Mouse (Mus musculus) lung, postnatal 14 days (tissue): ENCODE data around the gene Sema6d.

ENCODE experiments used
- DNase-seq: peaks from one replicate; pipeline ENCODE4 v3.0.0; 2021

Sema6d gene

DNA sequence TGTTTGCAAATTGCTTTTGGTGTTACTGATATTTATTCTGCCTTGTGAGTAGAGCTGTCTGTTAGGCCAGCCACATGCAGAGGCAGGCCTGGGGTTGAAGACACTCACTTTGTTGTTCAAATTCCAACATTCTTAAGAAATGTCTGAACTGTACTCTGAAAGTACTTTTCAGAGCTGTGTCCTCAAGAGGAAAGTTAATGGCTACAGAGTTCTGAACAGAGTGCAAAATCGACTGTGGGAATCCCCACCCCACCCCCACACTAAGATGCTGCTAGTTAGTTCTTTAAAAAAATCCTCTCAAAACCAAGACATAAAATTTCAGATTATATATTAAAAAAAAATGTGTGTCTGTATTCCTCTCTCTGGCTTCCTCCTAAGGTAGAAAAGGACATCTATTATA, 86.5 kb downstream of the Sema6d start:
- DNase-seq, result no peak

DNA sequence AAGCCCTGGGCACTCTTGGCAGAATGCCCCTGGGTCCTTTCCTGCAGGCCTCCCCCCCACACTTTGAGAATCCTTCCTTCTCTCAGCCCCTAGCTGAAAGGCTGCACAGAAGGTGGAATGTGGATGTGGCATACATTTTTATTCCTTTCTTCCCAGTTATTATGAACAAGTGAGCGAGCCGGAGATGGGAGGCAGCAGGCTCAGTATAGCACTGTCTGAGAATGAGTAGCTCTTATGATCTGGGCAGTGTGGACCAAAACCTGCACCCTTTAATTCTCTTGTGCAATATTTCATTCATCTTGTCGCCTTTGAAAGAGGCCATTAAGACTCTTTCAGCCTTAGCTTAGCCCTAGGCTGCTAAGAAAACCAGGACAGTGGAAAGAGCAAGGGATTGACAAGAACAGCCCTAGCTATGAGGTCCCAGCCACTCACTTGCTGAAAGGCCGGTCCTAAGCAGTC, 87.0 kb downstream of the Sema6d start:
- DNase-seq, result no peak

DNA sequence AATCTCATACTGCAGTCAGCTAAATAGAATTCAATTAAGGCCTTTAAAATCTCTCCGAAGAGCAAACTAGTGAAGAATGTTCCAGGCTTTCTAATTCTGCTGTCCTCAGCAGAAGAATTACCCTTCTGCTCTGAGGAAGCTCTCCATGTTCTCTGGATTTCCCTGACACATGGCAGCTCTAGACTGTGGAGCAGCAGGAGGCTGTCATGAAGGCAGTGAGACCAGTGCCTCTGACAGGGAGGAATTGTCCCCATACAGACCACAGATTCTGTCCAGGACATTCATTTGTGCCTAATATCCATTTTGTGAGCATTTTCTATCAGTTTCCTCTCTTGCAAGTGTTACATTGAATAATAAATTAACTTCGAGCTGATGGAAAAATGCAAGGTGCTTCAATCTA, 99.5 kb downstream of the Sema6d start:
- DNase-seq, result no peak

DNA sequence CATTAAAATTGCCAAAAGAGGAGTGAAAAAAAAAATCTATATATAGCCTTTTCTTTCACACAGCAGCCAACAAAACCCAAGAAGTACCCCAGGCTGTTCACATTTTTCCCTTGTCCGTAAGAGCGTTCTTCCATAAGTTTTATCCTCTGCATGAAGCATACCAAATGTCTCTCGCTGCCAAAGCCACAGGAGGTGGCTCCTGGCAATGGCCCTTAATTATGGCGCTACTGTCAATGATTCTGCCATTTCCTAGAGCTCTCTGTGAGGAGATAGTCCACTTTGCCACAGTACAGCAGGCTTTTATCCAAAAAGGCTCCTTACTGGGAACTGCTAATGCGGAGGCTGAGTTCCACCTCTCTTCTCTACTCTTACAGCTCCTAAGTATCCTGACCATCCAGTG, 104.3 kb downstream of the Sema6d start:
- DNase-seq, result no peak

DNA sequence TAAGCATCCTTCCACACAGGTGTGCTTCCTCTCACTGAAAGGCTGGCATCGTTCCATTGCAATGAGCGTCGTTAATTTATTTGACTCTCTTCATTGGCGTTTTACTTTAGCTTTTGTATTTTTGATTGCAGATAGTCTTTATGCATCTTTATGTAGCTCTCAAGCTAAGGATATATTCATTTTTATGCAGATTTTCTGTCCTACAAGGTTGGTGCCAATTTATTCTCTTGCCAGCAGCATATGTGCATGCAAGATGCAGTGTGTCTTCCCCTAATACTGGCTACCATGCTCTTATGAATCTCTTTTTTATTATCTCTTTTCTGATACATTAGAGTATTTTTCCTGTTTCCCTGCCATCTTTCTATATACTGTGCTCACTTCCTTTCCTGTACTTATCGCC, 111.7 kb downstream of the Sema6d start:
- no peak for DNase-seq

DNA sequence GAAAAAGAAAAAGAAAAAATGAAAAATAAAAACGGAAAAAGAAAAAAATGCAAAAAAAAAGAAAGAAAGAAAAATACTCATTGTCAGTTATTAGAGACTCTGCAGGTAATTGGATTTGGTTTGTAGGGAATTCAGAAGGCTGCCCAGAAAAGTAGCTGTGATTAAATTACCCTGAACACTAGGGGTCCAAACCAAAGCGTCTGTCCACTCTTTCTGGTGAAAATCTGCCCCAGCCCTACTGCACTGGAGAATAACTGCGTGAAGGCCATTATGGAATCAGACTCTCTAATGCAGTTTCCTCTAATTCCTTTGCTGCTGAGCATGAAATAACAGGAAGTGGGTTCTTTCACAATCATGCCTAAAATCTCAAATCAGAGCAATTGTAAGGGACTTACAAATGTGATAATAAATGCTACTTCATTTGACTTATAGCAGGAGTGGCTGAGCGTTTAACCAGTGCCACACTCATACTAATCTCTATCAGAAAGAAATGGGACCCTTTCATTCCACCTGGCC, 112.8 kb downstream of the Sema6d start:
- DNase-seq, result no peak

DNA sequence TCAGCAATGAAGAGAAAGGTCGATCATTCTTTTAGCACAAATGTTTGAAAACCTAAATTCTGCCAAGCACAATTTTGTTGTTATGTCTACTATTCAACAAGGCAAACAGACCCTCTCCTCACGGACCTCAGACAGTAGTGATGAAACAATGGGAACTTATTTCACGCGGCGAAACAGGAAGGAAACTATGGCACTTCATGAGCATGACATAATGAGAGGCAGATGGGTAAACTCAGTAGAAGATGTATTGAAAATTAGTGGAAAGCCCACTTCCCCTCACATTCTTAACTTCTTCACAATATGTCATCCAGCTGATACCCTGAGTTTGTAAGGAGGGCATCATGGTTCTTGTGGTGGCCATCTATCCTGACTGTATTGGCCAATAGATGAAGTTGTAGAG, 116.0 kb downstream of the Sema6d start:
- DNase-seq, result no peak

DNA sequence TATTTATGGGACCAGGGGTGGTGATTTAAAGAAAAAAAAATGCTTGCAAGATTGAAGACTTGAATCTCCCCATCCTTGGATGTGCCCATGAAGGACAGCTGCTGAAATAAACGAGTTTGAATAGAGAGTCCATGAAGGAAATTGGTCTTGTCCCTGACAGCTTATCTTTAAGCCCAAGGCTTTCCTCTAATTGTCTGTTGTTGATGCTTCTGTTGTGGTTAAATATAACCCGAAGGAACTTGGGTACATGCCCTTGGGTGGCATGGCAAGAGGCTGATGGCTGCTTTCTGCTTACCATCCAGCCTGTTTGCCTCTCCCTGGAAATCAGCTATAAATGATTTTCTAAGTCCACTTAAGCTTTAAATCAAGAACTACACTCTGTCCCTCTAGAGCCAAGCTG, 118.5 kb downstream of the Sema6d start:
- peak; percentile 41 for DNase-seq

DNA sequence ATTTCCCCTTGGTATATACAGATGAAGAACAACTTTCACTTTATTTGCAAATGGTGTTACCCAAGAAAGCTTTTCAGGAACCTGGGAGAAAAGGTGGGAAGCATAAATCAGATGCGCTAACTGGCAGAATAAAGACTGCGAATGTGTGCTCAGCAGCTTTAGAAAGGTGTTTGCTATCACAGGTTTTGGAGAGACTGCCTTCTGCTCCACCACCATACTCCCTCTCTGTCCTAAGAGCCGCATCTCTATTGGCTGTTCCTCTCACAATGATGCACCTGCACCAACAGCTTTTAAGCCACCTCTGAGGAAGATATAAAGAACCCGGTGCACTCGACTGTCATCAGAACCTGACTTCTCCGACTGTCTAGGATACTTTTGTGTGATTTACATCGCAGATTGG, 133.8 kb downstream of the Sema6d start:
- no peak for DNase-seq

DNA sequence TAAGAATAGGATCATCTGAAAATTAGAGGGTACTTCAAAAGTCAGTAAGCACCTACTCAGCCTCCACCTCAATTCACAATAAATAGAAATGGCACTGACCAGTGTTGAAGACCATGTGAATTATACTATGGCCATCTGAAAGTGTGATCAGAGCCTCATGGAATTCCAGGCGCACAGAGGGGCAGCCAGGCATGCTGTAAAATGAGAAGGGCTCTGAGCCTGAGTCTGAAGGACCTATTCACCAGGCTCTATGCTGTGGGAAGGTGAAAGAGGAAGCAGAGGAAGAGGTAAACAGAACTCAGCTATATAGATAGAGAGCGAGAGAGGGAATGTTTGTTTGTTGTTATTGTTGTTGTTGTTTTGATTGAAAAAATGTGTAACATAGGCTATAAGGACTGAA, 134.6 kb downstream of the Sema6d start:
- no peak for DNase-seq

DNA sequence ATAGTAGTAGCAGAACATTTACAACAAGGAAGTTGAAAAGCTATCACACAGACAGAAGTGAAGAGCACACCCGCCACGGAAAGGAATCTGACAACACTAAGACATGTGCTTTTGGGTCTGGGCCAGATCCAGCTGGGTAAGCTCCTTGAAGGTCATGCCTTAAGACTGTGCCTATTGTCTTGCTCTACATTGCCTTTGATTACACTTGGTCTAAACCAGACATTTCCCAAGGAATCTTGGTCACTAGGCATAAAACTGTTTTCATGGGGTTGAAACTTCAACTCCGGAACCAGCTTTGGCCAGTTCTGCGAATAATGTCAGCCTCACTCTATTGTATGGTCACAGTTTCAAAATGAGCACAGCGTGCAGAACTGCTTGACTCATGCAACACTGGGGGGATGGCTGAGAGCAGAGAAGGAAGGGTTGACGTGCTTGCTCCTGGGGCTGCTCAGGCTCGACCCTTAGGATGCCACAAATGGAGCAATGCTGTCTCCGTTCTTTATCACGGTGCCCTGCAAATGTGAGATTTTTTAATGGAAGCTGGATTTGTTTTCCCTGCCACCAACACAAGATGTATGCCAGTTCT, 145.0 kb downstream of the Sema6d start:
- peak; percentile 44 for DNase-seq

DNA sequence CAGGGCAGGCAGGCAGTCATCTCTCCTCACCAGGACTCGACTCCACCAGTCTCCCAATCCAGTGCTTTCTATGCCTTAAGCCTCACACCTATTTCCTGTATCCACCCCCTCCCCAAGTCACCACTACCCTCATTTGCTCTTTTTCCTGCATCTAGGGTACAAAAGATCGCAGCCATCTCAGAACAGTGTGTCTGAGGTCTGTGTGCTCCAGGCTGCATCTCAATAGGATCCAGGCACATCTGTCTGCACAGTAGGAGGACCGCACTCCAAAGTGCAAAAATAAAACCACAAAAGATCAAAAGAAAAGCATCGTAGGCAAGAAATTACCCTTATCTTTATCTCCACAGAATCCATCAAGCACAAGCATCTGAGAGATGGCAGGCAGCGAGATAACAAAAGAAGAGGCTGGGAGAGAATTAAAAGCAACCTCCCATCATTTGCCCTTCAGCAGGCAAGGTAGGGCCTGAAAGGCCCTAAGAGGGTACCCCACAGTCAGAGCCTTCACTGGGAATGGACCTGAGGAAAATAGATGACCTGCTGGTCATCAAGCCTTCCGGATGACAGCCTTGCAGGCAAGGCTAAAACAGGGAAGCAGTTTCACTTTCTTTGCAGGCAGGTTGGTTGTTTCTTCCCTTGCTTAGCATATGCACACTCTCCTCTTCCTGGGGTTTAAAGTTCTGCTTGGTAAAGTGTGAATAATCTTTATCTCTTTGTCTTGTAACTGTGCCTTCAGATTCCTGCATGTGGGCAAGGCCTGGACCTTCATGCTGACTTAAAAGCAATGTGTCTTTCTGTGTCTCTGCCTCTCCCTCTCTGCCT, 145.7 kb downstream of the Sema6d start:
- DNase-seq, result no peak

DNA sequence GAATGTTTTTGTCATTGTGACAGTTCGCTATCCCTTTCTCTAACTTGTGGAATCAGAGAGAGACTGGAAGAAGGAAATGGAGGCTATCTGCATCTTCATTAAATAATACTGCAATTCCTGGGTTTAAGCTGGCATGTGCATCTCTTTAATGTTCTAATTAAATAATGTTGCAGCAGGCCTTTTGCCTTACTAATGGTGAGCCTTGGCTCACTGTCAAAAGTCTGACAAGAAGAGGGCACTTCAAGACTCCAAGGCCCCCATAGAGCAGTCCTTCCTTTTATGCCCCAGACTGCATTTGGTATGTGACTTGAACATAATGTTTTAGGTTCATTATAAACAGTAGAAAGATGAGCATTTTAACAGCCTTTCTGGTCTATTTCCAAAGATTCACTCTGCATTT, 147.1 kb downstream of the Sema6d start:
- DNase-seq, result no peak

DNA sequence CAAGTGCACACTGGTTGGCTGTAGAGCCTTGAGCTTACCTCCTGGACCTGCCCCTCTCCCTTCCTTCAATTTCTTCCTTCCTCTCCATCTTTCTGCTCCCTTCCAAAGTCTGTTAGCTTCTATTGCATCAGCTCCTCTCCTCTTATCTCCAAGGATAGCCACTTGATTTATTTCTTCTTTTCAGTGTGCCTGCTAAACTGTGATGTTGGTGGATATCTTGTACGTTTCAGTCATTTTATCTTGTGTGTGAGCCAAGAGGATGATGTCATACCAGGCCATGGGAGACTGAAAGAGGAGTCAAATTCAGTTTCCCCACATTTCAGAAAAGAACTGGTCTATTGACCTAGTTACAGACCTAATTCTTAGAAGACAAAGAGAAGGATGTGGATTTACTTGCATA, 153.8 kb downstream of the Sema6d start:
- no peak for DNase-seq

DNA sequence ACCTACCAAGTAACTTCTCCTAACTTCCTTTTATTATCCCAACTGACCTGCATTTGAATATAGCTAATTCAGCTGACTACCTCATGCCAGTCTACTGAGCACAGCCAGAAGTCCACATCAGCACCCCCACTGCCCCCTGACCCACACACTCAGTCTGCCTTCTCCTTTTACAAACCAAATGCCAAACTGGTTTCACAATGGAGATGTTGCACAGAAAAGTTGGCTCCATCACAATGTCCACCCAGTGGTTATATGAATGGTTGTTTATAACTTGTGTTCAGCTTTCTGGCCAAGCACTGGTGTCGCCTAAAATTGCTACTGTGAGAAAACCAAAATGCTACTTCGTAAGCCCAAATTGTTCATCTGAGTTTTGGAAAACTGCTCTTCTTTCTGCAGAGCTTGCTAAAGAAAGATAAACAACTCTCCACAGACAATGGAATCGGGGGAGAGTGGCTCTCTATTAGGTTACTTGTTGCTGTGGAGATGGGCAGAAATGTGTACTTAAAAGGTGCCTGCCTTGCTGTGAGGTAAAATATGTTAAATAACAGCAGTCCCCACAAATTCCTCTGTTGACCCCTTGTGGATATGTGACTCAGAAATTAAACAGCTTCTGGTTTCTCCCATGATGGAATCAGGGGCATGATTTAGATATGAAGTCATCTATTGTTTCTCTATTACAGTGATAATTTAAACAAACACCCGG, 154.9 kb downstream of the Sema6d start:
- DNase-seq, result peak; percentile 53

DNA sequence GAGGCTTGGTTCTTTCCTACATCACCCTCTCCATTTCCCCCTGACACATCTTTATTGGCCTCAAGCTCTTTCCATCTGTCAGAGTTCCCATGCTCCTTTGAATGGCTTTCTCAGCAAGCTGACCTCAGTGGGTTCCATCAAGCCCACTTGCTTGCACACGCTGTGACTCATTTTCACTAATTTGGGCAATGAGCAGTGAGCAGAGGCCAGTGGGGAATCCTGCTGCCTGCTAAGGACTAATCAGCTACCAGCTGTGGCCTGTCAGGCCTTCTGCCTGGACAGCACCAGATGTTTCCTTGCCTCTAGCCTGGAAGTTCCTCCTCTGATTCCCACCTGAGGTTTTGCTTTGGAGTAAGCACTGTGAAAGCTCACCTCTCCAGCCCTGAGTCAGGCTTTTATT, 168.3 kb downstream of the Sema6d start:
- DNase-seq, result no peak

DNA sequence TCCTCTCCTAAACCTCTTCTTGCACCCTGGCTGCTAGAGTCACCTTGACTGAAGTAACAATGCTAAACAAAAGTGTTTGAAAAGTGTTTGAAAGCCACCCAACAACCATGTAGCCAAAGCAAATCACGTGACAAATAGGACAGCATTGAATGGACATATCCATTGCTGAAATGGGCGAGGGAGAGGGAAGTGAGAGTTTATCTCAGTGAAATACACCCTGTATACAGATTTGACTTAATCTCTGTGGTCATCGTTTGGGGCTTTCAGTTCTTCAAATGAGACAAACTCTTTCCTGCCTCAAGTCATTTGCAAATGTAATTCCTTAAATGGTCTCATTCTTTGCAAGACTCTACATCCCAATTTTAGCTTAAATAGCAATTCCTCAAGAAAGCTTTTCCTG, 174.5 kb downstream of the Sema6d start:
- DNase-seq, result no peak

DNA sequence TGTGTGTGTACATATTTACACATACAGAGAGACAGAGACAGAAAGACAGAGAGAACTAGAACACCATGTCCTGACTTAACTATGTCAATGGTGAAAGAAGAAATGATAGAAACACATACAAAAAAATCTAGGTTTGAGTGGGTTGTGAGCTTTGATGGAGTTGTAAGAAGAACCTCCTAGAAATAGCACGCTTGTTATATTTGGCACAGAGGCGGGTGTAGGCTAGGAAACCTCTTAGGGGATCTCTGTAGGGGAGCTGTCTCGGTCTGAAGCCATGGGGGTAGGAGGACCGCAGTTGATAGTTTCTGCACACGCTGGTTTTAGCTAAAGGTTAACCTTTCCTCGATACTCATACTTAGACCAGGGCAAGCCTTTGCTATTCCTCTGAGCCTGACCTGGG, 181.4 kb downstream of the Sema6d start:
- no peak for DNase-seq

DNA sequence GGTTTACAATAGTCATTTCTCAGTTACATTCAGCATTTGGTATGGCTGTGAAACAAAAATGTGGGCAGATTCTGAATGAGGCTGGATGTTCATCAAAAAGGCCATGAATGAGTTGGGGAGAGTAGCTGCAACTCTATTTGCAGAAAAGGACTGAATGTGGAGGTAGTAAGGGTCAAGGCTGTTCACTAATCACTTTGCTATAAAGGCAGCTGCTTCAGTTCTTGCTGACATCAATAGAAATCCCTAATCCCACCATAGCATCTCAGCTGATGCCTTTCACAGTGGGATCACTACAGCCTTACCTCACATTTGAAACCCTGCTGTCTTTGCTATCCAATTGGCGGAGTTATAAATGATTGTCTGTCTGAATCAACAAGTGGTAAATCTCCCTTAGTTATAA, 187.7 kb downstream of the Sema6d start:
- DNase-seq, result no peak

DNA sequence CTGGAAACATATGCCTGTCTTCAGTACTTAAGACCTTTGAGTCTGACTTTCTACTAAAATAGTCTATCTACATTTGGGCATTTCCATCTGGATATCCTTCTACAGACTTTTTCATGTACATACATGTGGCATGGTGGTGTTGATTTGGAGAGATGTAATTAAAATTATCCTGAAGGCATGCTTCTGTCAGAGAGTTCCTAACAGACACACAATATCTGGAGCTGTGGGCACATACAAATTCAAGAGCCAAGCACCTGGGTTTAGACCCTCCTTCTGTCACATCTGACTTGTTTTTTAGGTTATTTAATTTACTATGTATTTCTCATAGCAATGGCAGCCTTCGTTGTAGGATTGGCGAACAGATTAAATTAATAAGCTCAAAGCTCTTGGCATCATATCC, 195.3 kb downstream of the Sema6d start:
- no peak for DNase-seq

DNA sequence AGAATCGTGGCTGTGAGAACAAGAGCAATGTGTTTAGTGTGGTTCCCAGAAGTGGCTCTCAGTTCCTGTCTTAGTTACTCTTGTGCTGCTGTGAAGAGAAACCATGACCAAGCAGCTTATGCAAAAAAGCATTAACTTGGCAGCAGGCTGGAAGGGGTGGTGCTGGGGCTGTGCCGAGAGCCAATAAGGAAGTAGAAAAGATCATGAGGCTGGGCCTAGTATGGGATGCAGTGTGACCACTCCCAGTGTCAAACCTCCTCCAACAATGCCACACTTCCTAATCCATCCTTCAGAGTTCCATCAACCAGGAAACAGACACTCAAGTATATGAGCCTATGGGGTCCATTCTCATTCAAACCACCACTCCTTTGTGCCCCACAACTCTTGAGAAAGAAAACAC, 199.6 kb downstream of the Sema6d start:
- DNase-seq, result no peak

DNA sequence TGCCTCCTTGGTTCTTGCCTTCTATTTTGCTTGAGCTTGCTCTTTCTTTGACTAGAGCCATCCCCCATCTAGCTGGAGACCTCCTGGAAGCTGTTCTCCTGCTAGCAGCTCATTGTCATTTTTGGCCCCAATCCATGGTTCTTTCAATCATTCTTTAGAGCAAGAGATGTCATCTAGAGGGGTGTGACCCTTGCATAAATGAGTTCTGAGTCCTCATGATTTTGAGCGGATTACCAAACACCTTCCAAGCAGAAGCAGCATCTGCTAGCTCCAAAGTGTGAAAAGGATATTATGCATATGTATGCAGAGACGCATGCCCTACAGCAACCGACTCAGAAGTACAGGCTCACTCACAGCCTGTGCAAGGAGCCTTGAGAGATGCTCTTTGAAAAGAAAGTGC, 201.4 kb downstream of the Sema6d start:
- no peak for DNase-seq

DNA sequence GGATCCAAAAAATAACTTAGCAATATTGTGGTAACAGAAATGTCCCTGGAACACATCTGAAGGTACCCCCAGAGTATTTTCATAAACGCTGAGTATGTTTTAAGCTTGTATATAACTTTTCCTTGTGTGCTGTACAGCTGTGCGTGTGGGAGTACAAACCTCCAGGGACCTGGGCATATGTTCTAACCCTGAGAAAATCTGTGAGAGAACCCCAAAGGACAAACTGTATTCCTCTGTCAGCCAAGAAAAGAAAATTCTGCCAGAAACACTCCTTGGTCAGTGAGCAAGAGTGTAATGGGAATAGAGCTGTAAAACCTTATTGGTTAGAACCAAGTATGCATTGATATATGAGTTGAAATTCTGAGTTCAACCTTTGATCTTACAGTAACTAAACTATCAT, 203.8 kb downstream of the Sema6d start:
- no peak for DNase-seq

DNA sequence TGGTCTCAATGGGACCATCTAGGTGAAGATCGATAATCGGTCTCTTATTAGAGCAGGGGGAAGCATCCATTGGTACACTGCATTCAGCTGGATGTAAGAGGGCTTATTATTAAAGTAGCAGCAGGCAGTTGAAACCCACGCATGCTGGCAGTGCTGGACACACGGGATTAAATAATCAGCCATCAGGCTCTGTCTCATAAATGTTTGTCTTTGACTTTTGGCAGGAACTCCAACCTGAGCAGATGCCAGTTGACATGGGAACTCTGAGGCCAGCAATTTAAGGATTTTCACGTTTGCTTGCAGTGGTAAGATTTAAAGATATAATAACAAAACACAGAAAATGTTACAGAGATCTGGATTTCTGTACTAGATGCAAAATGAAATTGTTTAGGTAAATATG, 208.6 kb downstream of the Sema6d start:
- DNase-seq, result peak; percentile 51
